Mouse (Mus musculus) hindbrain, embryonic 13.5 days (tissue): ENCODE measurements around the gene Nxf1. TPM values are rescaled to one million over a fixed set of nuclear protein-coding genes. Genes with fewer than 3 reads are reported as not detected.
A peak's percentile ranks its signal among the peaks of the same experiment; 100 is the strongest.

Experiments used
- ATAC-seq: fragments of 200-750 bp; cut with Nextera tagmentation; 2 replicates; pipeline ENCODE4 v1.8.0; 2017; ENCODE audit warnings: moderate TSS enrichment; ENCODE audit not compliant: low FRiP score
- H3K27ac ChIP-seq: fragments of 300-500 bp; sonication (generic); 2 replicates; pipeline ENCODE4 v1.5.1; 2015; ENCODE audit warnings: inconsistent platforms, mild to moderate bottlenecking, moderate library complexity
- H3K27me3 ChIP-seq: fragments of 300-500 bp; sonication (generic); 2 replicates; pipeline ENCODE4 v1.6.1; 2015; ENCODE audit warnings: mild to moderate bottlenecking, inconsistent platforms
- H3K36me3 ChIP-seq: fragments of 300-500 bp; sonication (generic); 2 replicates; pipeline ENCODE4 v1.6.1; 2015; ENCODE audit warnings: mild to moderate bottlenecking, inconsistent platforms
- H3K4me1 ChIP-seq: fragments of 300-500 bp; sonication (generic); replicated peaks from 2 replicates; pipeline ENCODE4 v1.6.1; 2015; ENCODE audit warnings: inconsistent platforms
- H3K4me2 ChIP-seq: fragments of 300-500 bp; sonication (generic); 2 replicates; pipeline ENCODE4 v1.6.1; 2015; ENCODE audit warnings: inconsistent platforms, mild to moderate bottlenecking, moderate library complexity
- H3K4me3 ChIP-seq: fragments of 300-500 bp; sonication (generic); 2 replicates; pipeline ENCODE4 v1.5.1; 2015; ENCODE audit warnings: mild to moderate bottlenecking, inconsistent platforms
- H3K9ac ChIP-seq: fragments of 300-500 bp; sonication (generic); 2 replicates; pipeline ENCODE4 v1.6.1; 2015; ENCODE audit warnings: mild to moderate bottlenecking, inconsistent platforms
- H3K9me3 ChIP-seq: fragments of 300-500 bp; sonication (generic); 2 replicates; pipeline ENCODE4 v1.6.1; 2016; ENCODE audit warnings: inconsistent platforms
- WGBS: fragments of 180-500 bp; shearing (Covaris S2); methylation state at CpG from one replicate; pipeline ENCODE4 v1.1.7; 2015; 5-methylcytosine and 5-hydroxymethylcytosine counted together
- polyA plus RNA-seq: library from polyadenylated mRNA; unstranded; fragments of >200 nt; fragmentation: Nextera tagmentation; extraction: Ambion mirVana; gene quantifications from 2 replicates; pipeline ENCODE4 v1.2.1, GENCODE M21; 2015

The Nxf1 gene
- polyA plus RNA-seq: 168 and 170 TPM in 2 replicates

DNA sequence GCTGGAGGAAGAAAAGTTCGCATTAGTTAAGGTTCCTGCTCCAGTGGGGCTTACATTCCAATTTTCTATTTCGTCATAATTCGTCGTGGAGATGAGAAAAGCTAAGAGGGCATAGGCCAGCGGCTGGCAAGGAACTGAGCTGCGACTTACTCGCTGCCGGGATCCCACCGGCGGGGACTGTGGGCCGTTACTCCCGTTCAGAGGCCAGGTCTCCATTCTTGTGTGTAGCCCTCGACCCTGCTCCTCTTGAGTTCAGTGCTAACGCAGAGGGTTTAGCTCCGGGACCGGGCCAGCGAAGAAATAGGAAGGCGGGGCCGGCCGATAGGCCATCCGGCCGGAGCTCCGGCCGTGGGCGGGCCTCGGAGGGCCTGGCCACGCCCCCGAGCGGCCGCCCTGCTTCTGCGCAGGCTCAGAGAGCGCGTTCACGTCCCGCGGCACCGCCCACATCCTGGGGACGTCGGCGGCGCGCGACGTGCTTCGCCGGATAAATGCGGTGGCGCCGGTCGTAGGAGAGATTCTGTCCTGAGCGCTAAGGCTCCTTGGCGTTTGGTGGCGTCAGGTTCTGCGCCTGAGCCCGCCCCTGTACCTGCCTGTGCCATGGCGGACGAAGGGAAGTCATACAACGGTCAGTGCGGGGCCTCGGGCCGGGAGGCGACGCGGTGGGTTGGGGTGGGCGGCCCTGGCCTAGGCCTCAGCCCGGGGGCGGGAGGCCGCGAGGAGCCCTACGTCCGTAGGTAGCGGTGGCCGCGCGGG, at the start of gene Nxf1:
Nxf1 (plus strand) TSS at position 439 of the 753 bp plus-strand sequence.
- H3K36me3 ChIP-seq: peaks cover 32% of the 10 kb centered on the region
- H3K27me3 ChIP-seq: no peaks in the 10 kb centered on the region
- peak within 1 kb of the TSS; percentile 94 for H3K27ac ChIP-seq
- WGBS: under 1% methylated on average over 75 of the region's 75 CpGs
- peak within 1 kb of the TSS; percentile 74 for H3K4me2 ChIP-seq
- peaks cover 27% of the 10 kb centered on the region for H3K4me1 ChIP-seq
- H3K4me3 ChIP-seq: peak within 1 kb of the TSS; percentile 97
- peak within 1 kb of the TSS; percentile 98 for H3K9ac ChIP-seq
- H3K9me3 ChIP-seq: no peaks in the 10 kb centered on the region
- ATAC-seq: peak; percentile 94

DNA sequence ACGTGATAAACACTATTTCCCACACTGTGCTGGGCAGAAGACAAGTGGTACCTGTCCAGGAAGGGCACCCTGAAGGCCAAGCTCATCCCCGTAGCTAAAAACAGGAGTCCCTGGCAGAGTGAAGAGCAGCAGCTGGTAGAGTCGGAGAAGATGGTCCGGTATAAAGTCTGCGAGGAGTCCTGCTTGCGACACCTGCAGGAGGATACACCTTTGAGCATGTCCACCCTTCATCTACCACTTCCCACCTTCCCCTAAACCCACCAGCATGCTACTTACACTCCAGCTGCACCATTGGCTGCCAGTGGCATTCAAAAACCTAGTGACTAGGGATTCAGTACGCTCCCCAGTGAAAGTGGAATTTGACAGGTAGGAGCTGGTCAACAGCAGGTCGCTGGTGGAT, 47.9 kb upstream of the Nxf1 start:
- WGBS: 96% methylated on average over 8 of the region's 8 CpGs
- ATAC-seq: no peak

DNA sequence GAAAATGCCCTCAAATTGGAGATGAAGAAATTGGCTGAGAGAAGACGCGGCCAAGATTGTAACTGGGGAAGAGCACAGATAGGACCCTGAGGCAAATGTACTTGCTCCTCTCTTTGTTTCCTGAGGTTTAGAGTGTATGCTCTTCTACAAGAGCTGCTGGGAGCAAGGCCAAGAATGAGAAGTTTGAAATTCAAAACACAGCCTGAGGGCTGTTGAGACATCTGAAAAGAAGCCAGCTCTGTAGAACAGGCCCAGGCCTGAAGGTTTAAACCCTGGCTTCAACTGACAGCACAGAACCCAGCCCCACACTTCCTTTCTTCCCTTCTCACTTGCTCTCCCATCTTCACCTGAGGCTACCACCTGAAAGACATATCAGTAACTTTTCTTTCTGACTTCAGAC, 46.8 kb upstream of the Nxf1 start:
- ATAC-seq: no peak
- H3K4me2 ChIP-seq: no peak overlapping the region
- H3K4me3 ChIP-seq: no peak overlapping the region
- H3K9ac ChIP-seq: 0 out of 2 replicates have a peak overlapping the region, but pooled peaks have one; percentile 1
- whole genome bisulfite sequencing: 88% methylated on average over 2 of the region's 2 CpGs
- peaks cover 37% of the 10 kb centered on the region for H3K4me1 ChIP-seq
- H3K36me3 ChIP-seq: peaks cover 53% of the 10 kb centered on the region
- H3K9me3 ChIP-seq: no peaks in the 10 kb centered on the region
- peak overlapping the region; percentile 37; the same call in 1 of the 2 replicates for H3K27ac ChIP-seq
- H3K27me3 ChIP-seq: no peaks in the 10 kb centered on the region

More for the DNA sequence above, 47.9 kb upstream of the Nxf1 start:
- H3K9ac ChIP-seq: no peak overlapping the region
- peaks cover 53% of the 10 kb centered on the region for H3K36me3 ChIP-seq
- H3K4me2 ChIP-seq: no peak overlapping the region
- peaks cover 30% of the 10 kb centered on the region for H3K4me1 ChIP-seq
- H3K27ac ChIP-seq: no peak overlapping the region
- H3K9me3 ChIP-seq: no peaks in the 10 kb centered on the region
- H3K4me3 ChIP-seq: no peak overlapping the region
- H3K27me3 ChIP-seq: no peaks in the 10 kb centered on the region

DNA sequence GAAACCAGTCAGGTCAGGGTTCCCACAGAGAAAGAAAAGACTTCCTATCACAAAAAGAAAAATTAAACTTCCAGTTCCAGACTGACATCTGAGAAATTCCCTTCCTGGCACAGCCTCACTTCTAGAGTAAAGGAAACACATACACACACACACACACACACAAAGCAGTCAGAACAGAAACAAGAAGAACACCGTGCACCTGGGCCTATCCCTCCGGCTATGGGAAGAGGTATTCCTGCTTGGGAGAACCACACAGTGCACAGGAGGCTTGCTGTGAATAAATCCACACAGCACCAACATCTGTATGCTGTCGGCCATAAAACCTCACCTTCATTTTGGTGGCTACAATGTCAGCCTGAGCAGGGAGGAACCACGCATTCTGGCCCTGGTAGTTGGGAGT, 45.4 kb upstream of the Nxf1 start:
- Histone ChIP-seq H3K9ac (peak overlapping the region; percentile 92), H3K27me3 (no peaks in the 10 kb centered on the region), H3K4me2 (peak overlapping the region; percentile 72), H3K9me3 (no peaks in the 10 kb centered on the region), H3K4me1 (peaks cover 37% of the 10 kb centered on the region), H3K4me3 (peak overlapping the region; percentile 75), H3K36me3 (peaks cover 49% of the 10 kb centered on the region), H3K27ac (no peak overlapping the region)
- ATAC-seq: no peak
- WGBS: 82% methylated on average over 4 of the region's 4 CpGs

DNA sequence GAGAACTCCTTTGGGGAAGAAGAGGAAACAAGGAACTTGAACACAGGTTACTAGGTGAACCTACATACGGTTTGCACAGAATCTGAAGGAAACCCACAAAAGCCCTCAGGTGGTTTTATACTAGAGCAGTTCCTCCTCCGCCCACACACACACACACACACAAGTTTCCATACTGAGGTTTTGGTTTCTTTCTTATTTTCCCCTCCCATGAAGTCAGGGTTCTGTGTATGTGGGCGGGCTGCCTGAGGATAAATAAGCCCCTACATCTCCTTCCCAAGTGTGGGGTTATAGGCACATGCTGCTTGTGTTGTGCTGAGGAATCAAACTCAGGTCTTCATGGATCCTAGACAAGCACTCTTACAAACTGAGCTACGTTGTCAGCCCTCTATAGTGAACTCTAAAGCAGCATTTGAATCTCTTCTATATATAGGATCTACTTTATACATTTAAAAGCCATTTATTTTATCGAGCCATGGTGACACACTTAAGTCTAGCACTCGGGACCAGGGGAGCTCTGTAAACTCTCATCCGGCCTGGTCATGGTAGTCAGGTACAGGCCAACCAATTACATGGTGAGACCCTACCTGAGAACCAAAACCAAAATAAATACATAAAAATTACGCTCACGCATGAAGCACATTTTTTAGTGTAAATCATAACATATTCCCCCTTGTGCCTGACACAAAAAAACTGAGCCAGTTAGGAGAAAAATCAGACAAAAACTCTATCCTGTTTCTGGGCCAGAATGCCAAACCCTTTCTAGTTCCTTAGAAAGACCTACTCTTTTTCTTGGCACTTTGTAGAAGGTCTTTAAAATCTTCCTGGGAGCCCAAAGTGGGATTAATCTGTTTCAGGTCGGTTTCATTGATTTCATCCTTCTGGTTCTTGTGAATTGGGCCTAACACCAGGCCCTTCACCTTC, 44.7 kb upstream of the Nxf1 start:
- Histone ChIP-seq H3K9me3 (no peaks in the 10 kb centered on the region), H3K4me2 (peak overlapping the region; percentile 72), H3K4me1 (peaks cover 37% of the 10 kb centered on the region), H3K4me3 (peak overlapping the region; percentile 75), H3K27ac (peak overlapping the region; percentile 92), H3K27me3 (no peaks in the 10 kb centered on the region), H3K36me3 (peaks cover 43% of the 10 kb centered on the region), H3K9ac (peak overlapping the region; percentile 92)
- ATAC-seq: no peak
- 66% methylated on average over 10 of the region's 10 CpGs for WGBS

DNA sequence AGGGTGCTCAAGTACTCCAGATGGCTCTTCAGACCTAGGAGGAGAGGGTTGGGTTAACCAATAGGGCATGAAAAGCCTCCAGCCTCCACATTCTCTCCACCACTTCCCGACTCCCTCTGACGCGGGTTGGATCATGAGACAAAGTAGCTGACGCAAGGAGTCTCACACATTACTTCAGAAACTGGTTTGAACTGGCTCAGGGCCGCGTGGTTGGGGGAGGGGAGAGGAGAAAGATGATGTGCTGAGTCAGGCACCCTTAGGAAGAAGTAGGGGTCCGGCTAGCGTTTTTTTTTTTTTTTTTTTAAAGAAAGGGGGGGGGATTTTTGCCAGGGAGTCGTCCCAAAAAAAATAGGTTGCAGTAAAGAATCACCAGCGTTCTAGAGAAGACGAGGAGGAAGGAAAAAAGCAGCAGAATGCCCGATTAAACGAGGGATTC, 44.0 kb upstream of the Nxf1 start:
- peak; percentile 74 for ATAC-seq
- no peaks in the 10 kb centered on the region for H3K27me3 ChIP-seq
- H3K4me3 ChIP-seq: peak overlapping the region; percentile 75
- H3K9me3 ChIP-seq: no peaks in the 10 kb centered on the region
- H3K27ac ChIP-seq: peak overlapping the region; percentile 92
- peaks cover 37% of the 10 kb centered on the region for H3K4me1 ChIP-seq
- H3K9ac ChIP-seq: peak overlapping the region; percentile 92
- WGBS: under 1% methylated on average over 13 of the region's 13 CpGs
- H3K4me2 ChIP-seq: peak overlapping the region; percentile 72
- peaks cover 37% of the 10 kb centered on the region for H3K36me3 ChIP-seq

DNA sequence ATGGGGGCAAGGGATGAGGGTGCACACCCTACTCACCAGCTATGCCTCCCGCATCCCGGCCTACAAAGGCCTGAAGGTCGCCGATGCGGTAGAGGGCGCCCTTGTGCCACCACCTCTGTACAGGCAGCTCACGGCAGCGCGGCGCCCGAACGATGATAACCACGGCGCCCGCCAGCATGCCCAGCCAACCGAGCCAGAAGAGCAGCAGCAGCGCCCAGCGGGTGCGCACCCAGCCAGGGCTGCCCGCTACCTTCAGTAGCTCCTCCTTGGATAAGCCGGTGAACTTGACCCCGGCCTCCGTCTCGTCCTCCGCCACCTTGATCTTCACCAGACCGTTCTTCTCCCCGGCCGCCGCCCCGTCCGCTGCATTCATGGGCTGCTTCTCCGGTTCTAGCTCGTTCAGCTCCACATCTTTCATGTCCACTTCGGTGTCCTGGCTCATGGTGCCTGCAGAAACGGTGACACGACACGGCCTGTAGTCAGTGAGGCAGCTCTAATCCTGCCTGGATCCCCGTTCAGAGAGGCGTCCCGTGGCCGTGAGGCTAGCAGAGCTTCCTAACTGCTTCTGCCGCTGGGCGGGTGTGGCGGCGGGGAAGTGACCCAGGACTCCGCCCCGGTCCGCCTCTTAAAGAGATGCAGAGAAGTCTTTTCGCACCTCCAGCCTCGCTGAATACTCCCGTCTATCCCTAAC, 43.4 kb upstream of the Nxf1 start:
- H3K4me3 ChIP-seq: peak overlapping the region; percentile 75
- H3K27me3 ChIP-seq: no peaks in the 10 kb centered on the region
- peak overlapping the region; percentile 92 for H3K9ac ChIP-seq
- peak overlapping the region; percentile 92 for H3K27ac ChIP-seq
- H3K36me3 ChIP-seq: peaks cover 31% of the 10 kb centered on the region
- under 1% methylated on average over 51 of the region's 51 CpGs for WGBS
- peak overlapping the region; percentile 72 for H3K4me2 ChIP-seq
- peaks cover 37% of the 10 kb centered on the region for H3K4me1 ChIP-seq
- peak; percentile 94 for ATAC-seq
- H3K9me3 ChIP-seq: no peaks in the 10 kb centered on the region

DNA sequence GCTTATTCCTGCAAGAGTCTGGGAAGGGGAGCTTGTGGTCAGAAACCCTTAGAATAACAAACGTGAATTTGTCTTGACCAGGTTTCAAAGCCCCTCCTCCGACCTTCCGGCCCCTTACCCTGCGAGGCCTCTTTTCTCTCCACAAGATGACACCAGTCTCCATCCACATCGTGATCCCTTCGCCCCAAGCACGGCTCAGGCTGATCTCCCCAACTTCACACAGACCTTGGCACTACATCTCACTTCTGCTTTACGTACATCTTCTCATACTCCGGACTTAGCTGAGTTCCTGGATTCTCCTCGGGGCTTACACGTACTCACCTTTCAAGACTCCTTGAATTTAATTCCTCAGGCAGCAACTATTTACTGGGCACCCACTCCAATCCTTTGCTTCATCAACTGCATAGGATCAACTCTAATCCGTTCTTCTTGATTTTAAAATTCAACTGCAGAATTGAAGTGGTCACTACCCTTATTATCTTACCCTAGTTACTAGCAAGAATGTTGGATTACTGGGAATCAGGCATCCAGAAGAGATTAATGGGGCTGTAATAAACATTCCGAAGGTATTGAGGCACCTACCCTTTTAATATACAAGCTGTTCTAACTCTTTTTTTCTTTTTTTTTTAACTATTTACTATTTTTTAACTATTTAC, 42.7 kb upstream of the Nxf1 start:
- Histone ChIP-seq H3K4me1 (peaks cover 37% of the 10 kb centered on the region), H3K9me3 (no peaks in the 10 kb centered on the region), H3K4me3 (peak overlapping the region; percentile 75), H3K9ac (peak overlapping the region; percentile 92), H3K4me2 (peak overlapping the region; percentile 72), H3K36me3 (peaks cover 25% of the 10 kb centered on the region), H3K27me3 (no peaks in the 10 kb centered on the region), H3K27ac (peak overlapping the region; percentile 92)
- no peak for ATAC-seq
- WGBS: 7% methylated on average over 13 of the region's 13 CpGs

DNA sequence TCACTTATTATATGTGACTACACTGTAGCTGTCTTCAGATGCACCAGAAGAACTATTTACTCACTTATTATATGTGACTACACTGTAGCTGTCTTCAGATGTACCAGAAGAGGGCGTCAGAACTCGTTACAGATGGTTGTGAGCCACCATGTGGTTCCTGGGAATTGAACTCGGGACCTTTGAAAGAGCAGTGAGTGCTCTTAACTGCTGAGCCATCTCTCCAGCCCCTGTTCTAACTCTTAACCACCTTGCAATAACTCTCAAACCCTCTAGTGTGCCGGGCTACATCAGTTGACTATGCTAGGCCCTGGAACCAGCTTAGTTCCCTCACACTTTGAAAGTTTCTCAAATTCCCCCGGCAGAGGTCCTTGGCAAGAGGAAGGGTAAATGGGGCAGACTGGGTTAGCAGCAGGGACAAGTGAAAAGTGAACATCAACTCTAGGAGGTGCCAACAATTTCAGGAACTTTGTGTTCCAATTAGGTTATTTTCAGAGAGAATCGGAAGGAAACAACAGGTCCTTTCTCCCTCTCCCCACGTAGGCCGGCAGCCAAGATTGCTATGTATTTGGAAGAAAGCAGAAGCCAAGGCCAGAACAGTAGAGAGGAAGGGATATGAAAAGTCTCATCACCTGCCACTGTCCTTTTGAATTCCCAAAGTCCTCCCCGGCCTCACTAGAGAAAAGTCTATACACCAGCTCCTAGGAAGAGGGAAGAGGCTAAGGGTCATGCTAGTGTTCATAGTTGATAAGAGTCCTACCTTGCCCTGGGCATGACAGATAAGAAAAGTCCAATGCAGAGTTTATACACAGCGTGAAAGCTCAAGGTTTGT, 42.0 kb upstream of the Nxf1 start:
- H3K9me3 ChIP-seq: no peaks in the 10 kb centered on the region
- WGBS: 80% methylated on average over 10 of the region's 10 CpGs
- no peak overlapping the region for H3K27ac ChIP-seq

DNA sequence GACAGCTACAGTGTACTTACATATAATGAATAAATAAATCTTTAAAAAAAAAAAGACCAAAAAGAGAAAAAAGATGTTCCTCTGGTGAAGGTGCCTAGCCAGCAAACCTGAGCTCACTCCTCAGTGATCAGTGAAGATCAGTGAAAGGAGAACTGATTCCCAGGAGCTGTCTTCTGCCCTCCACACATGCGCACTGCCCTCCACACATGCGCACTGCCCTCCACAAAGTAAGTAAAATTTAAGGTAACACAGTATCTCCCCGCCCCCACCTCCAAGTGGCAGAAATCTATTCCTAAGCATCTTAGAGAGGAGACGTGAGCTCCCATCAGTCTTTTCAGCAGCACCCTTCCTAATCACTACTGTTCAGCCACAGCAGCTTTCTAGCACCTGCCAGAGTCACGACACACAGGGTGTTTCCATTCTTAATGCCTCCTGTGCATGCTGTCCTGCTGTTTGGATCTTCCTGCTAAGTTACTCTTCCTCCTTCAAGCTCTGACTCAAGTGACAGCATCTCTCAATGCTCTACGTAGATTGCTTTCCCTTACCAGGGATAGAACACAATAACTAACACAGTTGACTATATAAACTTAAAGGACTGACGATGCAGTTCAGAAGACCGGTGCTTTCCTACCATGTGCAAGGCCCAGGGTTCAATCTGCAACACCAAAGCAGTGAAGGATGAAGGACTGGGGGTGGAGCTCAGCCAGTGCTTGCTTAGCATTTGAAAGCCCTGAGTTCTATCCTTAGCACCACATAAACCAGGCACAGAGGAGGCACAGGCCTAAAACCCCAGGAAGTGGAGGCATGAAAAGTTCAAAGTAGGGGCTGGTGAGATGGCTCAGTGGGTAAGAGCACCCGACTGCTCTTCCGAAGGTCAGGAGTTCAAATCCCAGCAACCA, 40.8 kb upstream of the Nxf1 start:
- H3K4me2 ChIP-seq: no peak overlapping the region
- no peaks in the 10 kb centered on the region for H3K27me3 ChIP-seq
- no peaks in the 10 kb centered on the region for H3K9me3 ChIP-seq
- no peak overlapping the region for H3K4me3 ChIP-seq
- H3K9ac ChIP-seq: no peak overlapping the region
- 56% methylated on average over 10 of the region's 10 CpGs for WGBS
- H3K36me3 ChIP-seq: peaks cover 5% of the 10 kb centered on the region
- H3K27ac ChIP-seq: no peak overlapping the region
- peaks cover 31% of the 10 kb centered on the region for H3K4me1 ChIP-seq
- no peak for ATAC-seq

More for the DNA sequence above, 42.0 kb upstream of the Nxf1 start:
- no peaks in the 10 kb centered on the region for H3K27me3 ChIP-seq
- no peak overlapping the region for H3K9ac ChIP-seq
- H3K4me2 ChIP-seq: no peak overlapping the region
- H3K4me1 ChIP-seq: peaks cover 37% of the 10 kb centered on the region
- no peak overlapping the region for H3K4me3 ChIP-seq
- ATAC-seq: no peak
- H3K36me3 ChIP-seq: peaks cover 17% of the 10 kb centered on the region
